Mouse (Mus musculus): ENCODE measurements around the gene Kmt2e. TPM values are rescaled to one million over a fixed set of nuclear protein-coding genes. Genes with fewer than 3 reads are reported as not detected.

The Kmt2e gene
- polyA plus RNA-seq, 1 experiment from 2014 or later = 139 TPM

DNA sequence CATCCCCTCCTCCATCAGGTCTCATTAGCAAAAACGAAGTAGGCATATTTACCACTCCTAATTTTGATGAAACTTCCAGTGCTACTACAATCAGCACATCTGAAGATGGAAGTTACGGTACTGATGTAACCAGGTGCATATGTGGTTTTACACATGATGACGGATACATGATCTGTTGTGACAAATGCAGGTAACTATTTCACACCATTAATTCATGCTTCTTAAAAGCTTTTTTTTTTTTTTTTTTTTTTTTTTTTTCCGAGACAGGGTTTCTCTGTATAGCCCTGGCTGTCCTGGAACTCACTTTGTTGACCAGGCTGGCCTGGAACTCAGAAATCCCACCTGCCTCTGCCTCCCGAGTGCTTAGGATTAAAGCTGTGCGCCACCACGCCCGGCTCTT lies 30.5 kb downstream of the Kmt2e start:
- no peaks in the 10 kb centered on the region for H3K4me1 ChIP-seq (ENCODE audit: control insufficient read depth, insufficient read depth, low read depth, low read length)
- H3K27me3 ChIP-seq (replicated peaks; ENCODE audit: control insufficient read depth, insufficient read depth, low read length) = no peaks in the 10 kb centered on the region
- WGBS = 88% methylated on average over 8 of the region's 8 CpGs
- H3K4me3 ChIP-seq (ENCODE audit: low read length) = no peak overlapping the region
- H3K9ac ChIP-seq (ENCODE audit: low read depth, low read length) = no peak overlapping the region
- H3K27ac ChIP-seq (ENCODE audit: low read depth, low read length) = no peak overlapping the region
- H3K36me3 ChIP-seq (ENCODE audit: control insufficient read depth, insufficient read depth, low read length) = peaks cover 12% of the 10 kb centered on the region
- no peaks in the 10 kb centered on the region for H3K9me3 ChIP-seq (ENCODE audit: control insufficient read depth, low read length)
- no peak overlapping the region for H3K4me2 ChIP-seq (ENCODE audit: low read length)
- no peak for ATAC-seq

DNA sequence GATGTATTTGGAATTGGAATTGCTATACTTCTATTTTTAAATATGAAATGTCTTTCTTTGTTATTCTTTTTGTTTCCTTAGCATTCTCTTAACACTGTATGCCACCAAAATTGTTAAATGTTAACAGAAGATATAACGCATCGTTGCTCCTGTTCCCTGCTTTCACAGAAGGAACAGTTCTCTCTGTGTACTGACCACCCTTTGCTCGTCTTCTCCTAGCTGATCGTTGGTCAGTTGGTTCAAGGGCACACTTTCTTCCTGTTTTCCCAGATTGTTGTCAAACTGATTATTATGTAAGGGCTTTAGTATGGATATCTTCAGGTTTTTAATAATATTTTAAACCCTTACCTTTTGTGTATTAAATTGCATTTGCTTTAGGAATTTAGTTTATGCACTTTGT lies 32.3 kb downstream of the Kmt2e start:
- no peak overlapping the region for H3K9ac ChIP-seq (ENCODE audit: low read depth, low read length)
- no peaks in the 10 kb centered on the region for H3K4me1 ChIP-seq (ENCODE audit: control insufficient read depth, insufficient read depth, low read depth, low read length)
- H3K4me3 ChIP-seq (ENCODE audit: low read length) = no peak overlapping the region
- H3K36me3 ChIP-seq (ENCODE audit: control insufficient read depth, insufficient read depth, low read length) = peaks cover 16% of the 10 kb centered on the region
- H3K27ac ChIP-seq (ENCODE audit: low read depth, low read length) = no peak overlapping the region
- H3K9me3 ChIP-seq (ENCODE audit: control insufficient read depth, low read length) = no peaks in the 10 kb centered on the region
- ATAC-seq = no peak
- WGBS = 93% methylated on average over 4 of the region's 4 CpGs
- no peak overlapping the region for H3K4me2 ChIP-seq (ENCODE audit: low read length)
- H3K27me3 ChIP-seq (replicated peaks; ENCODE audit: control insufficient read depth, insufficient read depth, low read length) = no peaks in the 10 kb centered on the region

DNA sequence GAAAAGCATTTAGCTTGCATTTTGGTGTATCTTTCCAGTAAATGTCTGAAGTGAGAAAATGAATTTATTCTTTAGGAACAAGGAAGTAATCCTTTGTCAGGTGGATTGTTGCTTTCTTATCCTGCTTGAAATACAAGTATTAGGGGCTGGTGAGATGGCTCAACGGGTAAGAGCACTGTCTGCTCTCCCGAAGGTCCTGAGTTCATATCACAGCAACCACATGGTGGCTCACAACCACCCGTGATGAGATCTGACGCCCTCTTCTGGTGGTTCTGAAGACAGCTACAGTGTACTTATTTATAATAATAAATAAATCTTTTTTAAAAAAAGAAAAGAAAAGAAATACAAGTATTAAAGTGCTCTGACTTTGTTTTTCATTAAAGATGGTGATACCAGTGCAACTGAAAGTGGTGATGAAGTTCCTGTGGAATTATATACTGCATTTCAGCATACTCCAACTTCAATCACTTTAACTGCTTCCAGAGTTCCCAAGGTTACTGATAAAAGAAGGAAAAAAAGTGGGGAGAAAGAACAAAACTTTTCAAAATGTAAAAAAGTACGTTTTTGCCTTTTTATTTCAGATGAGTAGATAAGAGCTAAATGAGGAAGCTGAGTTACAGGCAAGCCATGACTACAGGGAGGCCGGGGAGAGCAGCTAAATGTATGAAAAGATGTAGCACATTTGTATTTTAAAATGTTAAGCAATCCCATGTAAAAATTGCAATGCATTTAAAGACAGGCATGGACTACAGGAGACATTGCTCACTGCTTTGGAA lies 39.0 kb downstream of the Kmt2e start:
- 78% methylated on average over 6 of the region's 6 CpGs for WGBS
- Histone ChIP-seq H3K36me3 (ENCODE audit: control insufficient read depth, insufficient read depth, low read length) (peaks cover 26% of the 10 kb centered on the region), H3K4me2 (ENCODE audit: low read length) (no peak overlapping the region), H3K4me3 (ENCODE audit: low read length) (no peak overlapping the region), H3K9me3 (ENCODE audit: control insufficient read depth, low read length) (no peaks in the 10 kb centered on the region), H3K4me1 (ENCODE audit: control insufficient read depth, insufficient read depth, low read depth, low read length) (no peaks in the 10 kb centered on the region), H3K27me3 (replicated peaks; ENCODE audit: control insufficient read depth, insufficient read depth, low read length) (no peaks in the 10 kb centered on the region), H3K9ac (ENCODE audit: low read depth, low read length) (no peak overlapping the region), H3K27ac (ENCODE audit: low read depth, low read length) (no peak overlapping the region)
- no peak for ATAC-seq

GRCm38 (mm10) chr5:23483811-23484210 lies 49.6 kb downstream of the Kmt2e start:
- WGBS = 94% methylated on average over 7 of the region's 7 CpGs
- no peak overlapping the region for H3K27ac ChIP-seq (ENCODE audit: low read depth, low read length)
- no peak overlapping the region for H3K4me2 ChIP-seq (ENCODE audit: low read length)
- no peaks in the 10 kb centered on the region for H3K9me3 ChIP-seq (ENCODE audit: control insufficient read depth, low read length)
- peaks cover 49% of the 10 kb centered on the region for H3K36me3 ChIP-seq (ENCODE audit: control insufficient read depth, insufficient read depth, low read length)
- H3K4me3 ChIP-seq (ENCODE audit: low read length) = no peak overlapping the region
- no peak overlapping the region for H3K9ac ChIP-seq (ENCODE audit: low read depth, low read length)
- no peaks in the 10 kb centered on the region for H3K27me3 ChIP-seq (replicated peaks; ENCODE audit: control insufficient read depth, insufficient read depth, low read length)
- H3K4me1 ChIP-seq (ENCODE audit: control insufficient read depth, insufficient read depth, low read depth, low read length) = no peaks in the 10 kb centered on the region
- no peak for ATAC-seq

- no peak overlapping the region for H3K4me3 ChIP-seq (ENCODE audit: low read length)
- no peaks in the 10 kb centered on the region for H3K4me1 ChIP-seq (ENCODE audit: control insufficient read depth, insufficient read depth, low read depth, low read length)
- H3K9me3 ChIP-seq (ENCODE audit: control insufficient read depth, low read length) = no peaks in the 10 kb centered on the region
- H3K27me3 ChIP-seq (replicated peaks; ENCODE audit: control insufficient read depth, insufficient read depth, low read length) = no peaks in the 10 kb centered on the region
- peaks cover 52% of the 10 kb centered on the region for H3K36me3 ChIP-seq (ENCODE audit: control insufficient read depth, insufficient read depth, low read length)
- H3K9ac ChIP-seq (ENCODE audit: low read depth, low read length) = no peak overlapping the region
- peak overlapping the region; percentile 23; the same call in 1 of the 2 replicates for H3K27ac ChIP-seq (ENCODE audit: low read depth, low read length)
- ATAC-seq = no peak
- H3K4me2 ChIP-seq (ENCODE audit: low read length) = no peak overlapping the region
- WGBS = 85% methylated on average over 4 of the region's 4 CpGs
Measured at GRCm38 (mm10) chr5:23489231-23489630, 55.0 kb downstream of the Kmt2e start.

DNA sequence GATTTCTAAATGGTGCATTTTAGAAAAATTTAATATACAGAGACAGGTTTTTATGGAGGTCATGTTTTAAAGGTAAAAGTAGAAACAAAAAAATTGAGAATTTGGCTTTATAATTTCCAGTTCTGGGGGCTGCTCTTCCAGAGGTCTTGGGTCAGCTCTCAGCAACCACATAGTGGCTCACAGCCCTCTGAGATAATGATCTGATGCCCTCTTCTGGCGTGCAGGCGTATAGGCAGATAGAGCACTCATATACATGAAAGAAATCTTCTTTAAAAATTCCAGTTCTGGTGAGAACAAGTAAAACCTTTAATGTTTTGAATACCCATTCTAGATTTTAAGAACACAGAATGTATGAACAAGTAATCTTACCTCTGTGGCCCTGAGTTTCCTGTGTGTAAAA lies 56.6 kb downstream of the Kmt2e start:
- H3K4me3 ChIP-seq (ENCODE audit: low read length) = no peak overlapping the region
- no peak overlapping the region for H3K4me2 ChIP-seq (ENCODE audit: low read length)
- H3K27ac ChIP-seq (ENCODE audit: low read depth, low read length) = no peak overlapping the region
- no peak overlapping the region for H3K9ac ChIP-seq (ENCODE audit: low read depth, low read length)
- no peaks in the 10 kb centered on the region for H3K4me1 ChIP-seq (ENCODE audit: control insufficient read depth, insufficient read depth, low read depth, low read length)
- 43% methylated on average over 2 of the region's 2 CpGs for WGBS
- no peaks in the 10 kb centered on the region for H3K27me3 ChIP-seq (replicated peaks; ENCODE audit: control insufficient read depth, insufficient read depth, low read length)
- peak; percentile 66; the same call in 1 of the 2 replicates for ATAC-seq
- H3K36me3 ChIP-seq (ENCODE audit: control insufficient read depth, insufficient read depth, low read length) = peaks cover 52% of the 10 kb centered on the region
- H3K9me3 ChIP-seq (ENCODE audit: control insufficient read depth, low read length) = no peaks in the 10 kb centered on the region

DNA sequence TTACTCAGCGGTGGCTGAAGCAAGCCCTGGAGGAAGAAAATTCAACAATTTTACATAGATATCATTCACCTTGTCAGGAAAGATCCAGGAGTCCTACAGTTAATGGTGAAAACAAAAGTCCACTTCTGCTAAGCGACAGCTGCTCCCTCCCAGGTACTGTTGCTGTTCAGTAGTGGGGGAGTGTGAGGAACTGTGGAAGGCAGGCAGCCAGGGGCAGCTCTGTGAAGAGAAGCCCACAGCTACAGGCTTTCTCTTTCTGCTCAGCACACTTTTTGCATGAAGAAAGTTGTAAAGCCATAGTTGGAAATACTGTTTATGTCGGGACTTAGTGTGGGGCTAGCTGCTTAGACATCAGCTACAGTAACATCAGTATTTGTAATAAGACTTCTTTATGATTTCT lies 62.2 kb downstream of the Kmt2e start:
- Histone ChIP-seq H3K4me1 (ENCODE audit: control insufficient read depth, insufficient read depth, low read depth, low read length) (no peaks in the 10 kb centered on the region), H3K4me3 (ENCODE audit: low read length) (no peak overlapping the region), H3K36me3 (ENCODE audit: control insufficient read depth, insufficient read depth, low read length) (peaks cover 52% of the 10 kb centered on the region), H3K27ac (ENCODE audit: low read depth, low read length) (no peak overlapping the region), H3K4me2 (ENCODE audit: low read length) (no peak overlapping the region), H3K27me3 (replicated peaks; ENCODE audit: control insufficient read depth, insufficient read depth, low read length) (no peaks in the 10 kb centered on the region), H3K9me3 (ENCODE audit: control insufficient read depth, low read length) (no peaks in the 10 kb centered on the region), H3K9ac (ENCODE audit: low read depth, low read length) (no peak overlapping the region)
- WGBS = 89% methylated on average over 3 of the region's 3 CpGs
- no peak for ATAC-seq

GRCm38 (mm10) chr5:23496933-23497332 lies 62.7 kb downstream of the Kmt2e start:
- 94% methylated on average over 5 of the region's 5 CpGs for WGBS
- H3K4me3 ChIP-seq (ENCODE audit: low read length) = no peak overlapping the region
- ATAC-seq = no peak
- no peaks in the 10 kb centered on the region for H3K27me3 ChIP-seq (replicated peaks; ENCODE audit: control insufficient read depth, insufficient read depth, low read length)
- peaks cover 58% of the 10 kb centered on the region for H3K36me3 ChIP-seq (ENCODE audit: control insufficient read depth, insufficient read depth, low read length)
- H3K9me3 ChIP-seq (ENCODE audit: control insufficient read depth, low read length) = no peaks in the 10 kb centered on the region
- H3K27ac ChIP-seq (ENCODE audit: low read depth, low read length) = no peak overlapping the region
- H3K4me2 ChIP-seq (ENCODE audit: low read length) = no peak overlapping the region
- no peaks in the 10 kb centered on the region for H3K4me1 ChIP-seq (ENCODE audit: control insufficient read depth, insufficient read depth, low read depth, low read length)
- no peak overlapping the region for H3K9ac ChIP-seq (ENCODE audit: low read depth, low read length)

- WGBS = 82% methylated on average over 10 of the region's 10 CpGs
- H3K9me3 ChIP-seq (ENCODE audit: control insufficient read depth, low read length) = no peaks in the 10 kb centered on the region
- no peak overlapping the region for H3K4me2 ChIP-seq (ENCODE audit: low read length)
- ATAC-seq = no peak
- no peaks in the 10 kb centered on the region for H3K4me1 ChIP-seq (ENCODE audit: control insufficient read depth, insufficient read depth, low read depth, low read length)
- no peak overlapping the region for H3K4me3 ChIP-seq (ENCODE audit: low read length)
- H3K9ac ChIP-seq (ENCODE audit: low read depth, low read length) = no peak overlapping the region
- H3K27ac ChIP-seq (ENCODE audit: low read depth, low read length) = no peak overlapping the region
- peaks cover 58% of the 10 kb centered on the region for H3K36me3 ChIP-seq (ENCODE audit: control insufficient read depth, insufficient read depth, low read length)
- H3K27me3 ChIP-seq (replicated peaks; ENCODE audit: control insufficient read depth, insufficient read depth, low read length) = no peaks in the 10 kb centered on the region
Measured at GRCm38 (mm10) chr5:23497920-23498319, 63.7 kb downstream of the Kmt2e start.

All from hindbrain, embryonic 16.5 days (tissue).